Mouse (Mus musculus) stomach, embryonic 16.5 days (tissue): ENCODE data around the gene Ttc21b. TPM values are rescaled to one million over a fixed set of nuclear protein-coding genes. Genes with fewer than 3 reads are reported as not detected.
A peak's percentile ranks its signal among the peaks of the same experiment; 100 is the strongest.
"Not testable (repeated sequence)": the region's sequence is repeated elsewhere in the genome, so short reads cannot be mapped to it uniquely, and the experiment has no call there.

Experiments used
- ATAC-seq: fragments of 200-750 bp; cut with Nextera tagmentation; 2 replicates; pipeline ENCODE4 v1.8.0; 2017; ENCODE audit warnings: moderate number of reproducible peaks, moderate TSS enrichment; ENCODE audit not compliant: insufficient read depth, low FRiP score
- H3K27ac ChIP-seq: fragments of 300-500 bp; sonication (generic); 2 replicates; pipeline ENCODE4 v1.5.1; 2014; ENCODE audit warnings: low read length
- H3K27me3 ChIP-seq: fragments of 300-500 bp; sonication (generic); 2 replicates; pipeline ENCODE4 v1.6.1; 2014; ENCODE audit warnings: low read length, control low read depth, mixed read lengths; ENCODE audit not compliant: control insufficient read depth, insufficient read depth
- H3K36me3 ChIP-seq: fragments of 300-500 bp; sonication (generic); 2 replicates; pipeline ENCODE4 v1.6.1; 2014; ENCODE audit warnings: low read length; ENCODE audit not compliant: control insufficient read depth, insufficient read depth
- H3K4me1 ChIP-seq: fragments of 300-500 bp; sonication (generic); 2 replicates; pipeline ENCODE4 v1.6.1; 2014; ENCODE audit warnings: low read length, control low read depth, mixed read lengths; ENCODE audit not compliant: control insufficient read depth, insufficient read depth
- H3K4me2 ChIP-seq: fragments of 300-500 bp; sonication (generic); 2 replicates; pipeline ENCODE4 v1.6.1; 2014; ENCODE audit warnings: low read depth, low read length, mixed read lengths
- H3K4me3 ChIP-seq: fragments of 300-500 bp; sonication (generic); replicated peaks from 2 replicates; pipeline ENCODE4 v1.5.1; 2014; ENCODE audit warnings: mild to moderate bottlenecking, low read length
- H3K9ac ChIP-seq: fragments of 300-500 bp; sonication (generic); 2 replicates; pipeline ENCODE4 v1.6.1; 2014; ENCODE audit warnings: low read length
- H3K9me3 ChIP-seq: fragments of 300-500 bp; sonication (generic); replicated peaks from 2 replicates; pipeline ENCODE4 v1.6.1; 2016; ENCODE audit warnings: low read length, control low read depth; ENCODE audit not compliant: control insufficient read depth
- WGBS: fragments of 180-500 bp; shearing (Covaris S2); extraction: QIAGEN DNeasy Blood & Tissue Kit; methylation state at CpG from one replicate; pipeline ENCODE4 v1.1.7; 2014; 5-methylcytosine and 5-hydroxymethylcytosine counted together
- polyA plus RNA-seq: library from polyadenylated mRNA; unstranded; fragments of >200 nt; fragmentation: Nextera tagmentation; extraction: Ambion mirVana; gene quantifications from 2 replicates; pipeline ENCODE4 v1.2.1, GENCODE M21; 2015

Ttc21b gene
- polyA plus RNA-seq, 1 experiment from 2014 or later = 12.6 TPM

DNA sequence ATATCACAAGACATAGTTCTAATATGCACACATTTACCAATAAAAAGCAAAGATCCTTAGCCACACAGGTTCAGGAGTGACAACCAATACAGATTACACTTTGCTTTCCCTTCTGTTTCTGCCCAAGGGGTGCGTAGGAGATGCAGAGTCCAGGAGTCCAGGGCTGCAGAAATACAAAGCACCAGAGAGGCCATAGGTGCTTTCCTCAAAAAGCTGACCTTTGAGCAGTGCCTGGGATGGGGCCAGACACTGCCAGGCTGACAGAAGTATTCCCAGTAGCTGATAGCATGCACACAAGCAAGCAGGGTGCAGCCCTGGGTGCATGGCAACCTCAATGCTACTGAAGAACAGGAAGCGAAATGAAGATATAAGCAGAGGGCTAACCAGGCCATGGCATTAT lies 52.2 kb downstream of the Ttc21b start:
- no peak overlapping the region for H3K27ac ChIP-seq
- no peak overlapping the region for H3K4me2 ChIP-seq
- no peaks in the 10 kb centered on the region for H3K4me1 ChIP-seq
- no peaks in the 10 kb centered on the region for H3K9me3 ChIP-seq
- no peak overlapping the region for H3K4me3 ChIP-seq
- H3K9ac ChIP-seq = no peak overlapping the region
- 90% methylated on average over 2 of the region's 2 CpGs for WGBS
- ATAC-seq = no peak
- H3K36me3 ChIP-seq = peaks cover 9% of the 10 kb centered on the region; the same call in 1 of the 2 replicates
- H3K27me3 ChIP-seq = no peaks in the 10 kb centered on the region

DNA sequence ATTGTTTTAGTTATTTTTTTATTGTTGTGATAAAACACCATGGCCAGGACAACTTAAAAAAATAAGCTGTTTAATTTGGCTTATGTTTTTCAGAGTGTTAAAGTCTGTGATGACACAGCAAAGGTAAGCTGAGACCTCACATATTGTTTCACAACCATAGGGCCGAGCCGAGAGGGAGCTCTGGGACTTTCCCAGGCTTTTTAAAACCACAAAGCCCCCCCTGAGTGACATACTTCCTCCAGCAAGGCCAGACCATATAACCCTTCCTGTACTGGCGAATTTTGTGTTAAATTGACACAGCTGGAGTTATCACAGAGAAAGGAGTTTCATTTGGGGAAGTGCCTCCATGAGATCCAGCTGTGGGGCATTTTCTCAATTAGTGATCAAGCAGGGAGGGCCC lies 56.2 kb downstream of the Ttc21b start:
- 63% methylated on average over 3 of the region's 3 CpGs for WGBS
- Histone ChIP-seq H3K4me2 (no peak overlapping the region), H3K4me1 (no peaks in the 10 kb centered on the region), H3K36me3 (peaks cover 5% of the 10 kb centered on the region; the same call in 1 of the 2 replicates), H3K27me3 (no peaks in the 10 kb centered on the region), H3K9ac (no peak overlapping the region), H3K4me3 (no peak overlapping the region), H3K27ac (no peak overlapping the region), H3K9me3 (no peaks in the 10 kb centered on the region)
- ATAC-seq = no peak

DNA sequence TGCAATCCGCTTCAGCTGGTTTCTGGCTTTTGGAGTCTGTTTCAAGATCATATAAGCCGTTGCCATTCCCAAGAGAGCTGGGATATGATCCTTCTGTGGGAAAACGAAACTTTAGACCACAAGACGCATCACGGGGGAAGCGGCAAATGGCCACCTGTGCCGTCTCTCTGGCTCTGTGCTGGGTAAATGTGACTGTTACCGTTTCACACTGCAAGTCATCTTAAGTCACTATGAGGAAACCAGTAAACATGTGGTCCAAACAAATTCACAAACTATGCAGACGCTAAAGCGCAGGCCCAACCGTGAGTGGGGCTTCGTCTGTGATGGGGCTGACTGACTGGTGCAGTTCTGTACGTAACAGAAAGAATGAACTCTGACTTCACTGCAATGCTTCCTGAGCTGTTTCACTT lies 64.7 kb downstream of the Ttc21b start:
- no peaks in the 10 kb centered on the region for H3K27me3 ChIP-seq
- no peak overlapping the region for H3K9ac ChIP-seq
- no peak overlapping the region for H3K4me3 ChIP-seq
- no peak overlapping the region for H3K4me2 ChIP-seq
- 79% methylated on average over 13 of the region's 13 CpGs for WGBS
- 0 out of 2 replicates have a peak, but pooled peaks cover 5% of the 10 kb centered on the region for H3K36me3 ChIP-seq
- H3K27ac ChIP-seq = no peak overlapping the region
- H3K9me3 ChIP-seq = no peaks in the 10 kb centered on the region
- no peak for ATAC-seq
- H3K4me1 ChIP-seq = no peaks in the 10 kb centered on the region

GRCm38 (mm10) chr2:66190157-66190556 lies 66.3 kb downstream of the Ttc21b start:
- H3K9ac ChIP-seq = no peak overlapping the region
- H3K4me3 ChIP-seq = no peak overlapping the region
- ATAC-seq = no peak
- no peaks in the 10 kb centered on the region for H3K4me1 ChIP-seq
- WGBS = 93% methylated on average over 5 of the region's 5 CpGs
- H3K9me3 ChIP-seq = no peaks in the 10 kb centered on the region
- H3K36me3 ChIP-seq = 0 out of 2 replicates have a peak, but pooled peaks cover 5% of the 10 kb centered on the region
- H3K27me3 ChIP-seq = no peaks in the 10 kb centered on the region
- no peak overlapping the region for H3K4me2 ChIP-seq
- H3K27ac ChIP-seq = no peak overlapping the region

DNA sequence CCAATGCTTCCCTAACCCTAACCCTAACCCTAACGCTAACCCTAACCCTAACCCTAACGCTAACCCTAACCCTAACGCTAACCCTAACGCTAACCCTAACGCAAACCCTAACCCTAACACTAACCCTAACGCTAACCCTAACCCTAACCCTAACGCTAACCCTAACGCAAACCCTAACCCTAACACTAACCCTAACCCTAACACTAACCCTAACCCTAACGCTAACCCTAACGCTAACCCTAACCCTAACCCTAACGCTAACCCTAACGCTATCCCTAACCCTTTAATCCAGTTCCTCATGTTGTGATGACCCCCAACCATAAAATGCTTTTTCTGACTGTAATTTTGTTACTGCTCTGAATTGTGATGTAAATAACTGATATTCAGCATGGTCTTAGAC lies 67.2 kb downstream of the Ttc21b start:
- H3K9me3 ChIP-seq, H3K4me2 ChIP-seq: not testable (repeated sequence)
- 98% methylated on average over 12 of the region's 12 CpGs for WGBS

GRCm38 (mm10) chr2:66187520-66187919 lies 68.9 kb downstream of the Ttc21b start:
- no peak overlapping the region for H3K27ac ChIP-seq
- no peak for ATAC-seq

More for the DNA sequence above, 67.2 kb downstream of the Ttc21b start:
- not testable (repeated sequence) for H3K36me3 ChIP-seq, H3K4me1 ChIP-seq, H3K27ac ChIP-seq, H3K9ac ChIP-seq, H3K4me3 ChIP-seq, H3K27me3 ChIP-seq, ATAC-seq

GRCm38 (mm10) chr2:66184431-66185164 lies 71.8 kb downstream of the Ttc21b start:
- H3K36me3 ChIP-seq = no peaks in the 10 kb centered on the region
- 79% methylated on average over 7 of the region's 7 CpGs for WGBS
- no peak for ATAC-seq
- no peak overlapping the region for H3K27ac ChIP-seq
- H3K4me1 ChIP-seq = no peaks in the 10 kb centered on the region
- H3K27me3 ChIP-seq = no peaks in the 10 kb centered on the region
- no peak overlapping the region for H3K9ac ChIP-seq
- no peaks in the 10 kb centered on the region for H3K9me3 ChIP-seq
- H3K4me2 ChIP-seq = no peak overlapping the region
- no peak overlapping the region for H3K4me3 ChIP-seq

More at GRCm38 (mm10) chr2:66187520-66187919, 68.9 kb downstream of the Ttc21b start:
- 78% methylated on average over 6 of the region's 6 CpGs for WGBS
- Histone ChIP-seq H3K36me3 (no peaks in the 10 kb centered on the region), H3K4me1 (no peaks in the 10 kb centered on the region), H3K9ac (no peak overlapping the region), H3K27me3 (no peaks in the 10 kb centered on the region), H3K4me3 (no peak overlapping the region), H3K4me2 (no peak overlapping the region), H3K9me3 (no peaks in the 10 kb centered on the region)

- no peak overlapping the region for H3K9ac ChIP-seq
- no peaks in the 10 kb centered on the region for H3K9me3 ChIP-seq
- H3K4me3 ChIP-seq = no peak overlapping the region
- no peaks in the 10 kb centered on the region for H3K27me3 ChIP-seq
- whole genome bisulfite sequencing = 31% methylated on average over 10 of the region's 10 CpGs
- no peaks in the 10 kb centered on the region for H3K36me3 ChIP-seq
- peak overlapping the region; percentile 9; the same call in 1 of the 2 replicates for H3K4me2 ChIP-seq
- peak; percentile 56; the same call in 1 of the 2 replicates for ATAC-seq
- no peak overlapping the region for H3K27ac ChIP-seq
- no peaks in the 10 kb centered on the region for H3K4me1 ChIP-seq
Observed at GRCm38 (mm10) chr2:66180293-66180692, 76.1 kb downstream of the Ttc21b start.

- Histone ChIP-seq H3K4me1 (no peaks in the 10 kb centered on the region), H3K27ac (no peak overlapping the region), H3K4me3 (0 out of 2 replicates have a peak overlapping the region, but pooled peaks have one; percentile 11), H3K9me3 (no peaks in the 10 kb centered on the region), H3K36me3 (no peaks in the 10 kb centered on the region), H3K9ac (no peak overlapping the region), H3K4me2 (0 out of 2 replicates have a peak overlapping the region, but pooled peaks have one; percentile 21), H3K27me3 (no peaks in the 10 kb centered on the region)
- ATAC-seq = no peak
- 55% methylated on average over 10 of the region's 10 CpGs for WGBS
Observed at GRCm38 (mm10) chr2:66179782-66180181, 76.6 kb downstream of the Ttc21b start.
